Mouse (Mus musculus): Measurements from ENCODE around the gene Ces1f.

GRCm38 (mm10) chr8:93278176-93278805, 1.3 kb downstream of the Ces1f start:
- TF ChIP-seq USF1 (IDR thresholded peaks at IDR 0.05; ENCODE audit: low read depth) (no peak), CEBPB (IDR thresholded peaks at IDR 0.05; ENCODE audit: insufficient read depth, poor library complexity, severe bottlenecking) (no peak)
